Mouse (Mus musculus) gastrocnemius, adult 8-10 months (tissue): ENCODE data around the gene Bicc1. TPM values are rescaled to one million over a fixed set of nuclear protein-coding genes. Genes with fewer than 3 reads are reported as not detected.
"Not testable (repeated sequence)": the region's sequence is repeated elsewhere in the genome, so short reads cannot be mapped to it uniquely, and the experiment has no call there.

Experiments used
- DNase-seq, 2 experiments: peaks; one replicate each; pipeline ENCODE4 v3.0.0; 2022; ENCODE audit warnings: low spot score in 2 of 2
- total RNA-seq, 4 experiments: library from RNA; stranded (reverse); gene quantifications; 2 replicates each; pipeline ENCODE4 v1.2.4; 2022

Bicc1 gene
- total RNA-seq, 4 experiments from 2014 or later = 4.5 to 8.1 (median 6.4) TPM

- no peak for DNase-seq
Observed at GRCm38 (mm10) chr10:70950105-70950424, 209.4 kb downstream of the Bicc1 start.

- no peak for DNase-seq
Observed at GRCm38 (mm10) chr10:70949254-70950104, 210.0 kb downstream of the Bicc1 start.

DNA sequence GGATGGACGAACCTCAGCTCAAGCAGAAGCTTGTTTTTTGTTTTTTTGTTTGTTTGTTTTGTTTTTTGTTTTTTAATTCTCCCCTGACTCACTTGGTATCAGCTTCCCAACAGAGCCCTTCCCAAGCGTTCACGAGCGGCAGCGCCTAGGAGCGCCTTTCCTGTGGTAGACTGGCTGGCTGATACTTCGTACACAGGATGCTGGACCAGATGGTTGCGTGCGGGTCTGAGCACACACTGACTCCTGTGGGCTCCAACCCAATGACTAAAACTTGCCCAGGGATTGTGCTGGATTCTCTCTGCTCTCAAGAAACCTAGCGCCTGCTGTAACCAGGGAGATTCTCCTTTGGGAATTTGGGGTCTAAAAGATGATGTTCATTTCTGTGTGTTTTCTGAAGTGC, 211.2 kb downstream of the Bicc1 start:
- no peak for DNase-seq

DNA sequence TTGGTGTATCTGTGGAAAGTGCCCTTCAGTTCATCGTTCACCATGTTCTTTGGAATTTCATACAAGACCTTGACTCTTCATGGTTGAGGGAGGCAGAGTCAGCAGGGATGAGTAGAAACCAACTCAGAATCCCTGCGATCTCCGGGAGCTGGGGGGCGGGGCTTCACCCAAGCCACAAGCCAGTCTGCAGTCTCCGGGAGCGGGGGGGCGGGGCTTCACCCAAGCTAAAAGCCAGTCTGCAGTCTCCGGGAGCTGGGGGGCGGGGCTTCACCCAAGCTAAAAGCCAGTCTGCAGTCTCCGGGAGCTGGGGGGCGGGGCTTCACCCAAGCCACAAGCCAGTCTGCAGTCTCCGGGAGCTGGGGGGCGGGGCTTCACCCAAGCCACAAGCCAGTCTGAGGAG, 213.4 kb downstream of the Bicc1 start:
- not testable (repeated sequence) for DNase-seq

DNA sequence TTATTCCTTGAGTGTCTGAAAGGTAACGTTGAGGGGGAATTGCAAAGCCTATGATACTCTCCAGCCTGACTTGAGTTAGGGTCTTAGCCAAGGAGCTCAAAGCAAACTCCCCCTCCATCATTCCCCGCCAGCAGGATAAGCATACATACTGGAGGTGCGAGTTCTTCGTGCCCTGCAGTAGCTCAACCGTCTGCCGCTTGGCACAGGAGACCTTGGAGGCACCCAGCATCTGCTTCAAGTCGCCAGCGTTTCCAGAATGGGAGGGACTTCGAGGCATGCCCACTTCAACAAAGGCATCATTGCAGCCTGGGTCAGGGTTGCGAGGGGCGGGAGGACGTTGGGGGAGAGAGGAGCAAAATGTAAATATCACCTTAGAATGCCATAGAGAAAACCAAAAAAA, 214.4 kb downstream of the Bicc1 start:
- no peak for DNase-seq

DNA sequence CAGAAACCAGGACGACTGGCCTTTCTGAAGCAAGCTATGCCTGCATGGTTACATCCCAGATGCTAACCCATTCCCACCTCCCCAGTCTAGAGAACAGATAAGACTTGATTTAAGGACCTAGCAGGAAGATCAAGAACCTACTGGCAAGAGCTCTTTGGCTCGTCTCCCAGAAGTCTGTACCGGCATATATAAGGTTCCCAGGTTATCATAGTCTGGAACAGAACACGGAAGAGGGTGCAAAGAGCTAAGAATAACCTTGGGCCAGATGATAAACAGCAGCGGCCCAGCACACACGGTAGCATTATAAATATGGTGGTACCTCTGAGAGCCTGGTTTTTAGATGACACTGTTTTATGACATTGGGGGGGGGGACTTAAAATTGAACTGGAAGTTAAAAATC, 217.9 kb downstream of the Bicc1 start:
- no peak for DNase-seq

DNA sequence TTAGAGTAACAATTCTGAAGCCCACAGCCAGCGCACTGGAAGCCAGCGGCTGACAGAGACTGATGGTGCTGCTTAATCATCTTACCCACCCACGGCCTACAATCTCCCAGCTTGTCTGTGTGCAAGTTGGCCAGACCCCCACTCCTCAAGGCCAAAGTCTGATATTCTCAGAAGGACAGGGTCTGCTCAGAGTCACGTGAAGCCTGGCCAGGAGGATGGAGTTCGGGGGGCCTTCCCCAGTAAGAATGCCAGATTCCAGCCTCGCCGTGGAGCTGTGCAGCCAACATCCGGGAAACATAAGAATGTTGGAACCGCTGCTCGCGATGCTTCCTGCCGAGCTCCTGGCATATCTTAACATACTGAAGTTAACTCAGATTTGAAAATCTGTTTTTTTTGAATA, 219.7 kb downstream of the Bicc1 start:
- DNase-seq = peak in 1 of 2 experiments; percentile 40

DNA sequence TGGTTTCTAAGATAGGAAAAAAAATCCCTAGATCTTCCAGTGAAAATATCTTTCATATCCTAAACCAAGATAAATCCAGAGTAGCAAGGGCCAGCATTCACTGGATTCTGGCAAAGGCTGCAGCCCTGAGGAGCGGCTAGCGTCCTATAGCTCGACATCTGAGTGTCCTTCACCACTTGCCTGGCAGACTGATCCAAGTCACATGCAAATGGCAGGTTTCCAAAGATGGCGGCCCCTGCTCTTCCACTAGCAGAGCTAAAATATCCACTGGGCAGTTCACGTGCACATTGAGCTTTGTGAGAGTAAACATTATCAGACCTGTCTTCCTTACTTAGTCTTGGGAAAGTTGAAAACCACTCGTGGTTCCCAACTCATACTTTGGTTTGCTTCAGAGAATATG, 222.1 kb downstream of the Bicc1 start:
- no peak for DNase-seq

DNA sequence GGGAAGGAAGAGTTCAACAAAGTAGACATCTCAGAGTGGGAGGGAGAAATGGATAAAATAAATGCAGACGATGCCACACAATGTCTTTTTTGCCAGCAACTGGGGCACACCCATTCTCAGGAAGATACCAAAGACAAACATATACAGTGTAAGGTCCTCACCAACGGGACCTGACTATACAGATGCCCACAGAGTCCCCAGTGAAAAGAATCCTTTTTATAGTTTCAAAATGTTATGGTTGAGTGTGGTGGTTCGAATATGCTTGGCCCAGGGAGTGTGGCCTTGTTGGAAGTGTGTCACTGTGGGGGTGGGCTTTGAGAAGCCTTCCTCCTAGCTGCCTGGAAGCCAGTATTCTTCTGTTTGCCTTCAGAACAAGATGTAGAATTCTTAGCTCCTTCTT, 223.5 kb downstream of the Bicc1 start:
- DNase-seq = no peak

DNA sequence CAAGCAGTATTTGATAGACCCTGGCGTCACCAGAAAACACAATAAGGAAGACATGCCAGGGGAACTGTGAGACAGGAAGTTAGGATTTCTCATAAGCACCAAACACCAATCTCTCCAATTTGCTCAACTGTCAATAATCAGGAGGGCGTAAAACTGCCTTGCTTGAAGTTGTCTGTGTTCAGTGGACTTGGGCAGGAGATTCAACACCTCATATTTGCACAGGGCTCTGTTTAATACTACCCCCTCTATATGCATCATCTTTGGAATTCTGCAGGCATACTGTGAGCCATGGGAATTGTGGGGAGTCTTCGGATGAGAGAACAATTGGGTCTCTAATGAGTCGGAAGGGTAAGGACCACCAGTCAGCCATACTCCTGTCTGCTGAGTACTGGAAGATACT, 233.4 kb downstream of the Bicc1 start:
- no peak for DNase-seq

- DNase-seq = no peak
Observed at GRCm38 (mm10) chr10:70924348-70924747, 235.2 kb downstream of the Bicc1 start.

- no peak for DNase-seq
Observed at GRCm38 (mm10) chr10:70923936-70924335, 235.6 kb downstream of the Bicc1 start.

- no peak for DNase-seq
Observed at GRCm38 (mm10) chr10:70921481-70921880, 238.0 kb downstream of the Bicc1 start.

GRCm38 (mm10) chr10:70919851-70920250, 239.6 kb downstream of the Bicc1 start:
- DNase-seq = no peak

- no peak for DNase-seq
Observed at GRCm38 (mm10) chr10:70919031-70919663, 240.4 kb downstream of the Bicc1 start.

GRCm38 (mm10) chr10:70916697-70917096, 242.8 kb downstream of the Bicc1 start:
- DNase-seq = no peak

DNA sequence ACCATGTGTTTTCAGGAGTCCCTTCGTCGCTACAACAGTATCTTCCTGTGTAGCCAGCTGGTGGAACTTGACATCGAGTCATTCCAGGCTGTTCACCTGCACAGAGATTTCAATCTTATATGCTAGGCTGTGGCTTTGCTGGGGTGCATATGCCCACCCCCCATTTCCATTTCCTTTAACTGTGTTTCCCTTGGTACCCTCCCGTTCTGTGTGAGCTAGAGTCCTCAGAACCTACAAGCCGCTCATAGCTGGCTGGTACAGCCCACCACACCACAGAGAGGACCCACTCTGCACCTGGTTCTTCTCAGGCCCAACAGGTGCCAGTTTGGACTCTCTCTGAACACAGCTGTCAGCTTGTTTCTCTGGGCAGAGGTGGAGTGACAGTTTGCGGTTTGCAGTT, 244.4 kb downstream of the Bicc1 start:
- DNase-seq = no peak

- no peak for DNase-seq
Observed at GRCm38 (mm10) chr10:70903936-70904335, 255.6 kb downstream of the Bicc1 start.

- DNase-seq = no peak
Observed at GRCm38 (mm10) chr10:70902751-70903485, 256.6 kb downstream of the Bicc1 start.

- DNase-seq = peak in 1 of 2 experiments; percentile 1
Observed at GRCm38 (mm10) chr10:70901193-70901875, 258.2 kb downstream of the Bicc1 start.

DNA sequence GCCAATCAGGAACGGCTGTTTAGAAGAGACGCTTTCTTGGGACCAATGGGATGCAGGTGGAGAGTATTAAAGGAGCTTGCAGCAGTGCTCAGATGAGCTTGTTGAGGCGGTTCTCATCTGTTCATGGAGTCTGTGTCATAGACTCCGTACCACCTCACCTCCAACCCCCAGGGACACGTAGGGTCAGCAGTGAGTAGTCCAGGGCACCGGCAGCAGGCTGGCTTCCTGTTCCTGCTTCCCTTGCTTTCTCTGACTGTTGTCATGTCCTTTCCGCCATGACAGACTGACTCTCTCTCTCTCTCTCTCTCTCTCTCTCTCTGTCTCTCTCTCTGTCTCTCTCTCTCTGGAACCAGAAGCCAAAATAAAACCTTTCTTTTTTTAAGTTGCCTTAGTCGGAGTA, 263.6 kb downstream of the Bicc1 start:
- peak in 1 of 2 experiments; percentile 1 for DNase-seq

DNA sequence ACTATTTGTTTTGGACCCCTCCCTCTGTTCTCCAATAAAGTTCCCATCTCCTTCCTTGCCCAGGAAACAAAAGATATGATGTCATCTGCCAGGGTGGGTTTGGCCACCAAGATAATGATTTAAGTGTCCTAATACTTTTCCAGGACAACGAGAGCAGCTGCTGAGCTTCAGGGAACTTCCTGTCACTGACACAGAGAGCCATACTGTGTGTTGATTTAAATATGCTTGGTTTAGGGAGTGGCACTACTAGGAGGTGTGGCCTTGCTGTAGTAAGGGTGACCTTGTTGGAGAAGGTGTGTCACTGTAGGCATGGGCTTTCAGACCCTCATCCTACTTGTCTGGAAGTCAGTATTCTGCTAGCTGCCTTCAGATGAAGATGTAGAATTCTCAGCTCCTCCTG, 281.5 kb downstream of the Bicc1 start:
- no peak for DNase-seq
